Mouse (Mus musculus): Measurements from ENCODE around the gene Dnah8.

DNA sequence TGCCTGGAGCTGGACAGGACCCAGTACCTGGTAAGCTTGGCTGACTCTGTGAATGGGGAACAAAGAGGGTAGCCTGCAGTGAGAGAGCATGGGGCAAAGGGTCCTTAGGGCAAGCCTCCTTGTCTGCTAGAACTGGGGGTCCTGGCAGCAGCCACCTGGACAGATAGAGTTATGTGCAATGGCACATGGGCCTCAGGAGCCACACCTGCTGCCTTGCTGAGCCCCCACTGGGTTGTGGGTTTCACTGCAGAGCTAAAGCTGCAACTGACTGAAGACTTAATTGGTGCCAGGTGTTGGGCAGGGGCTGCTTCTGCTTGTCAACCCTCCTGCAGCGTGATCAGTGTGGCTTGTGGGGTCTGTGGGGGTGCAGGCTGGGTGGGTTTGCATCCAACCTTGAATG lies 267.9 kb downstream of the Dnah8 start:
- TF ChIP-seq CTCF (IDR thresholded peaks at IDR 0.05) (no peak), EP300 (IDR thresholded peaks at IDR 0.05) (no peak)
